Mouse (Mus musculus): Measurements from ENCODE around the gene Mybpc1.
"Not testable (repeated sequence)": the region's sequence is repeated elsewhere in the genome, so short reads cannot be mapped to it uniquely, and the experiment has no call there.

Mybpc1 gene

GRCm38 (mm10) chr10:88552738-88553137, 52.2 kb downstream of the Mybpc1 start:
- no peak for DNase-seq (ENCODE audit: low read depth, low spot score)

- DNase-seq (ENCODE audit: low read depth, low spot score), result peak; percentile 24
Observed at GRCm38 (mm10) chr10:88550225-88550624, 54.7 kb downstream of the Mybpc1 start.

GRCm38 (mm10) chr10:88547635-88548034, 57.3 kb downstream of the Mybpc1 start:
- DNase-seq (ENCODE audit: low read depth, low spot score), result peak; percentile 73

- no peak for DNase-seq (ENCODE audit: low read depth, low spot score)
Observed at GRCm38 (mm10) chr10:88530631-88531030, 74.3 kb downstream of the Mybpc1 start.

GRCm38 (mm10) chr10:88524016-88524415, 80.9 kb downstream of the Mybpc1 start:
- DNase-seq (ENCODE audit: low read depth, low spot score), result no peak

GRCm38 (mm10) chr10:88523212-88523611, 81.7 kb downstream of the Mybpc1 start:
- DNase-seq (ENCODE audit: low read depth, low spot score), result no peak

GRCm38 (mm10) chr10:88522795-88523194, 82.2 kb downstream of the Mybpc1 start:
- DNase-seq (ENCODE audit: low read depth, low spot score), result no peak

- DNase-seq (ENCODE audit: low read depth, low spot score), result not testable (repeated sequence)
Observed at GRCm38 (mm10) chr10:88515049-88515448, 89.9 kb downstream of the Mybpc1 start.

GRCm38 (mm10) chr10:88514495-88514894, 90.5 kb downstream of the Mybpc1 start:
- no peak for DNase-seq (ENCODE audit: low read depth, low spot score)

- DNase-seq (ENCODE audit: low read depth, low spot score), result no peak
Observed at GRCm38 (mm10) chr10:88513574-88514135, 91.3 kb downstream of the Mybpc1 start.

- DNase-seq (ENCODE audit: low read depth, low spot score), result no peak
Observed at GRCm38 (mm10) chr10:88511355-88511754, 93.6 kb downstream of the Mybpc1 start.

- no peak for DNase-seq (ENCODE audit: low read depth, low spot score)
Observed at GRCm38 (mm10) chr10:88510503-88511271, 94.3 kb downstream of the Mybpc1 start.

- DNase-seq (ENCODE audit: low read depth, low spot score), result no peak
Observed at GRCm38 (mm10) chr10:88507691-88508143, 97.2 kb downstream of the Mybpc1 start.

- DNase-seq (ENCODE audit: low read depth, low spot score), result no peak
Observed at GRCm38 (mm10) chr10:88505256-88505655, 99.7 kb downstream of the Mybpc1 start.

- no peak for DNase-seq (ENCODE audit: low read depth, low spot score)
Observed at GRCm38 (mm10) chr10:88504481-88504880, 100.5 kb downstream of the Mybpc1 start.

GRCm38 (mm10) chr10:88503421-88504314, 101.3 kb downstream of the Mybpc1 start, which contains the start of gene Chpt1:
TSS of gene Chpt1 (minus strand) at chr10:88504073.
- DNase-seq (ENCODE audit: low read depth, low spot score), result no peak

GRCm38 (mm10) chr10:88502919-88503318, 102.0 kb downstream of the Mybpc1 start:
- no peak for DNase-seq (ENCODE audit: low read depth, low spot score)

- DNase-seq (ENCODE audit: low read depth, low spot score), result no peak
Observed at GRCm38 (mm10) chr10:88501886-88502765, 102.8 kb downstream of the Mybpc1 start.

- DNase-seq (ENCODE audit: low read depth, low spot score), result no peak
Observed at GRCm38 (mm10) chr10:88501370-88501769, 103.6 kb downstream of the Mybpc1 start.

GRCm38 (mm10) chr10:88499993-88500392, 105.0 kb downstream of the Mybpc1 start:
- no peak for DNase-seq (ENCODE audit: low read depth, low spot score)
